Mouse (Mus musculus): ENCODE results near the gene Fes. TPM values are rescaled to one million over a fixed set of nuclear protein-coding genes. Genes with fewer than 3 reads are reported as not detected.

Fes gene
- polyA plus RNA-seq, 1 experiment = 52.8 TPM

DNA sequence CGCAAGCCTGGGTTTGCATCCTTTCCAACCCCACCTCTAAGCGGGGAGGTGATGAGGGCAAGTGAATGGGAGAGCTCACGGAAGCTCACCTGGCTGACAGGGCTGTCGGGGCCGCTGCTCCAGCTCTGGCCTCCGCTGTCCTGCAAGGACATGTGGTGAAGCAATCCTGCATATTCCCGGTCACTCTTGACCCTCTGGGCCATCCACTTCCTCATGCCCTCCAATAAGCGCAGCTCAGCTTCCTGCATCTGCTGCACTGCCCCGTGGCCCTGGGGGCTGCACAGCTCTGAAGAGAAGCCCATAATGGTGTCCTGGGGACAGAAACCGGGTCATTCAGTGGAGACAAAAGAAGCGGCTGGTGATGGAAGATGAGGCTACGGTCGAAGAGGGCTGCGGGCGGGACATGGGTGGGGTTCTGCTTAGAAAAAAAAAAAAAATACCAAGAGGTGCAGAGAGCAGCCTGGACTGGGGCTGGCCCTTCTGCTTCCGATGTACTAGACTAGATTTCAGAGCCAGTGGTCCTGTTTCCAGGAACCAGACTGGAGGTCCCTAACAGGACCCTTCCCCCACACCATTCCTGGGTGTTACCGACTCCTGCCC lies 613 bp downstream of the Fes start:
- DNase-seq (ENCODE audit: low read depth in 1 of 2, low spot score in 2 of 2) = no peak

DNA sequence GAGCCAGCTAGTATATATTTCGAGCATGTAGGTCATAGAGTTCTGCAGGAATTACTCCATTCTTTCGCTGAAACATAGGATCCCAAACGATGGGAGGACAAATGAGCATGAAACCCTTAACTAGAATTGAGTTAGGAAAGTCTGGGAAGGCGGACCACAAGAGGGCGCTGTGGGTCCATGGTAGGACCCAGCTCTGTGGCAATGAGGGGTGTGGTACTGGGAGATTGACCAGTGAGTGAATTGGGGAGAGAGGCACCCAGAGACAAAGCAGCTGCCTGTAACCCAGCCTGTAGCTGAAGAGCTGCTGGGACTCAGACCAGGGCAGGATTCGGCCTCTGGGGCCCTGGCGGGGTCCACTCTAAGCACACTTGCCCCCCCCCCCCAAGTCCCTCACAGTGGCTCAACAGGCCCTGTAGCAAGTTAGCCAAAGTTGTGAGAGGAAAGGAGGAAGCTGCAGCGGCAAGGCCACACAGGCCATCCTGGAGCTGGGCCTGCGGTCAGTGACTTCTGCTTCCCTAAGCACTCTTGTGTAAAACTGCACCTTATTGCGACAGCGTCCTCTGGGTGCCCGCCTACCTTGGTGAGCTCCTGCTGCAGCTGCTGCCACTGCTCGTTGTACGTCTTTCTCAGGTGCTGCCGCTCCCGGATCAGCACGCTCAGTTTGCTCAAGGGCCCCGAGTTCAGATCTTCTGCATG lies 1.4 kb downstream of the Fes start:
- 2% methylated on average over 18 of the region's 18 CpGs for WGBS
- peaks cover 17% of the 10 kb centered on the region for H3K36me3 ChIP-seq (ENCODE audit: control insufficient read depth, insufficient read depth, low read length)
- peak; percentile 72 to 87 for DNase-seq (ENCODE audit: low read depth in 1 of 2, low spot score in 2 of 2)
- TF ChIP-seq CTCF (IDR thresholded peaks at IDR 0.05; ENCODE audit: extremely low read depth, insufficient read depth, insufficient read length, insufficient replicate concordance) = peak; percentile 97
- no peak; the same call in 1 of the 2 replicates for TF ChIP-seq POLR2A (IDR thresholded peaks at IDR 0.05; ENCODE audit: low read depth, low read length)
- H3K4me1 ChIP-seq (ENCODE audit: control insufficient read depth, insufficient read depth, insufficient read length) = no peaks in the 10 kb centered on the region; the same call in 1 of the 2 replicates
- no peaks in the 10 kb centered on the region for H3K27me3 ChIP-seq (ENCODE audit: control insufficient read depth, insufficient read depth, low read length)
- H3K27ac ChIP-seq (ENCODE audit: insufficient read depth, low read length) = peak overlapping the region; percentile 88
- H3K4me3 ChIP-seq (ENCODE audit: extremely low read depth, insufficient read depth, insufficient read length) = peak overlapping the region; percentile 56; the same call in 1 of the 2 replicates

More for the DNA sequence above, 613 bp downstream of the Fes start:
- WGBS = 9% methylated on average over 17 of the region's 17 CpGs
- peak overlapping the region; percentile 88 for H3K27ac ChIP-seq (ENCODE audit: insufficient read depth, low read length)
- H3K27me3 ChIP-seq (ENCODE audit: control insufficient read depth, insufficient read depth, low read length) = no peaks in the 10 kb centered on the region
- TF ChIP-seq POLR2A (IDR thresholded peaks at IDR 0.05; ENCODE audit: low read depth, low read length) (no peak), CTCF (IDR thresholded peaks at IDR 0.05; ENCODE audit: extremely low read depth, insufficient read depth, insufficient read length, insufficient replicate concordance) (no peak)
- H3K4me1 ChIP-seq (ENCODE audit: control insufficient read depth, insufficient read depth, insufficient read length) = no peaks in the 10 kb centered on the region; the same call in 1 of the 2 replicates
- peaks cover 24% of the 10 kb centered on the region for H3K36me3 ChIP-seq (ENCODE audit: control insufficient read depth, insufficient read depth, low read length)
- H3K4me3 ChIP-seq (ENCODE audit: extremely low read depth, insufficient read depth, insufficient read length) = peak overlapping the region; percentile 56

DNA sequence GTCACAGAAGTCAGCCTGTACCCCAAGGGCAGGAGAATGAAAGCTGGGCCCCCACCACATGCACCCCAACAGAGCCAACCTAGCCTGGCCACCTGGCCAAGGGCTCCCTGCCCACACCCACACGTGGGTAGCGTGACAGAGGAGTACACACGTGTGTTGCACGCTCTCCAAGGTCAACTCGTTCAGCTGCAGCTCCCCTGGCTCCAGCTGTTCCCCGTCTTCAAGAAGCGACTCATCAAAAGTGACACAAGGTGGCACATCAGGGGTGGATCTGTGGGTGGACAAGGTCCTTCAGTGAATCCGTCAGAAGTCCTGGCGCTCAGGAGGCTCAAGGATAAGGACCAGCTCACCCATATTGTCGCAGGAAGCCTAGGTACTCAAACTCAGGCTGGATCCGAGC lies 4.8 kb downstream of the Fes start:
- WGBS = 86% methylated on average over 11 of the region's 11 CpGs
- DNase-seq (ENCODE audit: low read depth in 1 of 2, low spot score in 2 of 2) = no peak
- Histone ChIP-seq H3K27me3 (ENCODE audit: control insufficient read depth, insufficient read depth, low read length) (no peaks in the 10 kb centered on the region), H3K4me1 (ENCODE audit: control insufficient read depth, insufficient read depth, insufficient read length) (no peaks in the 10 kb centered on the region; the same call in 1 of the 2 replicates), H3K36me3 (ENCODE audit: control insufficient read depth, insufficient read depth, low read length) (peaks cover 17% of the 10 kb centered on the region), H3K27ac (ENCODE audit: insufficient read depth, low read length) (no peak overlapping the region), H3K4me3 (ENCODE audit: extremely low read depth, insufficient read depth, insufficient read length) (no peak overlapping the region)
- TF ChIP-seq POLR2A (IDR thresholded peaks at IDR 0.05; ENCODE audit: low read depth, low read length) (no peak), CTCF (IDR thresholded peaks at IDR 0.05; ENCODE audit: extremely low read depth, insufficient read depth, insufficient read length, insufficient replicate concordance) (no peak)

DNA sequence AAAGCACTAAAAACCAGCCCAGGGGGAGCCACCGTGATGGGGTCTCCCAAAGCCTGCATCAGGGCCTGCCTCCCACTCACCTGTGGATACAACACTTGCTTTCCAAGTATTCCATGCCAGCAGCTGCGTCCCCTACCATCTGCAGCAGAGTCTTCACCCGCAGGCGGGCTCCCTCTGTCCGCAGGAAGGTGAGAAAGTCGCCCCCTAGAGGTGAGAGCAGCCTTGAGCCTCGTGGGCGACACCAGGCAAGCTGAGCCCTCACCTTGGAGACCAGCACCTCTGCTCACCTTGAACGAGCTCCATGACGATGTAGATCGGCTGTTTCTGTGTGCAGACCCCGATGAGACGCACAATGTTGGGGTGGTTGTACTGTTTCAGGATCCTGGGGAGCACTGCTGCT lies 8.2 kb downstream of the Fes start:
- TF ChIP-seq POLR2A (IDR thresholded peaks at IDR 0.05; ENCODE audit: low read depth, low read length) (no peak), CTCF (IDR thresholded peaks at IDR 0.05; ENCODE audit: extremely low read depth, insufficient read depth, insufficient read length, insufficient replicate concordance) (peak; percentile 42; the same call in 1 of the 2 replicates)
- Histone ChIP-seq H3K36me3 (ENCODE audit: control insufficient read depth, insufficient read depth, low read length) (peaks cover 18% of the 10 kb centered on the region), H3K4me3 (ENCODE audit: extremely low read depth, insufficient read depth, insufficient read length) (no peak overlapping the region), H3K27ac (ENCODE audit: insufficient read depth, low read length) (no peak overlapping the region), H3K27me3 (ENCODE audit: control insufficient read depth, insufficient read depth, low read length) (no peaks in the 10 kb centered on the region), H3K4me1 (ENCODE audit: control insufficient read depth, insufficient read depth, insufficient read length) (peaks cover 6% of the 10 kb centered on the region; the same call in 1 of the 2 replicates)
- peak in 1 of 2 experiments; percentile 40 for DNase-seq (ENCODE audit: low read depth in 1 of 2, low spot score in 2 of 2)
- WGBS = 68% methylated on average over 13 of the region's 13 CpGs

DNA sequence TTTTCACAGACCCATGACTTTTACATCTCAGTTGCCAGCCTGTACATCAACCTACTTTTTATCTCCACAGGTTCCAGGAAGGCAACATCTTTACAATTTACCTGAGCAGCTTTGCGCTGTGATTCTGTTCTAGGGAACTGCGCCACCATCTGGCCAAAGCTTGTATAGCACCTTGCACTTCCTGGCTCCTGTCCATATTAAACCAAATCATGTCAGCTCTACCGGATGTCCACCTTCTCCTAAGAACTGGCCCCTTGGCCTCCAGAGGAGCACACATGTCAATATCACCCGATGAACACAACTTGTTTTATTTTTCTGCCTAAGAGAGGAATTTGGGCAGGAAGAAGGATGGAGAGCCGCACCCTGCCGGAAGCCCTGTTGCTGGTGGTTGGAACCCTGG lies 10.3 kb downstream of the Fes start:
- Histone ChIP-seq H3K4me3 (ENCODE audit: extremely low read depth, insufficient read depth, insufficient read length) (no peak overlapping the region), H3K27me3 (ENCODE audit: control insufficient read depth, insufficient read depth, low read length) (no peaks in the 10 kb centered on the region), H3K36me3 (ENCODE audit: control insufficient read depth, insufficient read depth, low read length) (peaks cover 9% of the 10 kb centered on the region), H3K27ac (ENCODE audit: insufficient read depth, low read length) (no peak overlapping the region), H3K4me1 (ENCODE audit: control insufficient read depth, insufficient read depth, insufficient read length) (peaks cover 11% of the 10 kb centered on the region; the same call in 1 of the 2 replicates)
- WGBS = 48% methylated on average over 6 of the region's 6 CpGs
- DNase-seq (ENCODE audit: low read depth in 1 of 2, low spot score in 2 of 2) = peak in 1 of 2 experiments; percentile 60
- TF ChIP-seq POLR2A (IDR thresholded peaks at IDR 0.05; ENCODE audit: low read depth, low read length) (no peak), CTCF (IDR thresholded peaks at IDR 0.05; ENCODE audit: extremely low read depth, insufficient read depth, insufficient read length, insufficient replicate concordance) (peak; percentile 79; the same call in 1 of the 2 replicates)

DNA sequence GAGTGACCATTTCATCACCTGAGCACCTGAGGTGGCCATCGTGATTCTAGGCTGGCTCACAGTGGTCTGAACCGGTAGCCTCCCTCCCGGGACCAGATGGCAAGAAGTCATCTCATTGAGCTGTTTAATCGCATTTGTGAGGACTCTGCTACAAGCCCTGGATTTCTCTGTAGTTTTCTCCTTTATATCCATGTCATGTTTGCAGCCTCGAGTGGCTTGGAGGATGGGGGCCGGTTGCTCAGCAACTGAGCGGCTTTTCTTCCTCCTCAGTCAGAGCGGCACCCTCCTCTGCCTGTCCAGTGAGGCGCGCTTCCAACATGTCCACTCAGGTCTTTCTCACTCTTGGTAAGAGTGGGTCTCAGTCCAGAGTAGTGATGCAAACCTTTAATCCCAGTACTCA lies 11.6 kb downstream of the Fes start:
- no peak for TF ChIP-seq POLR2A (IDR thresholded peaks at IDR 0.05; ENCODE audit: low read depth, low read length)
- TF ChIP-seq CTCF (IDR thresholded peaks at IDR 0.05; ENCODE audit: extremely low read depth, insufficient read depth, insufficient read length, insufficient replicate concordance) = no peak
- Histone ChIP-seq H3K4me3 (ENCODE audit: extremely low read depth, insufficient read depth, insufficient read length) (no peak overlapping the region), H3K4me1 (ENCODE audit: control insufficient read depth, insufficient read depth, insufficient read length) (peaks cover 11% of the 10 kb centered on the region; the same call in 1 of the 2 replicates), H3K27me3 (ENCODE audit: control insufficient read depth, insufficient read depth, low read length) (no peaks in the 10 kb centered on the region), H3K36me3 (ENCODE audit: control insufficient read depth, insufficient read depth, low read length) (peaks cover 8% of the 10 kb centered on the region), H3K27ac (ENCODE audit: insufficient read depth, low read length) (no peak overlapping the region)
- WGBS = 71% methylated on average over 10 of the region's 10 CpGs
- DNase-seq (ENCODE audit: low read depth in 1 of 2, low spot score in 2 of 2) = no peak

Data from spleen, adult 2 months (tissue).